Mouse (Mus musculus): ENCODE measurements around the gene Fam19a1.

Gene Fam19a1

GRCm38 (mm10) chr6:96456266-96456665, 343.3 kb downstream of the Fam19a1 start:
- no peaks in the 10 kb centered on the region for H3K27me3 ChIP-seq (ENCODE audit: insufficient read depth, low read length)
- no peaks in the 10 kb centered on the region for H3K36me3 ChIP-seq (ENCODE audit: insufficient read depth, low read length)
- peaks cover 4% of the 10 kb centered on the region; the same call in 1 of the 2 replicates for H3K9me3 ChIP-seq (ENCODE audit: low read length)
- peaks cover 40% of the 10 kb centered on the region for H3K4me1 ChIP-seq (replicated peaks; ENCODE audit: low read depth, low read length)
- TF ChIP-seq NANOG (IDR thresholded peaks at IDR 0.05; ENCODE audit: borderline replicate concordance, low read length) (no peak), CTCF (conservative IDR thresholded peaks at IDR 0.05; ENCODE audit: low read length) (no peak), POU5F1 (IDR thresholded peaks at IDR 0.05; ENCODE audit: borderline replicate concordance, low read length) (no peak)
- H3K4me3 ChIP-seq (replicated peaks; ENCODE audit: low read length) = no peak overlapping the region

GRCm38 (mm10) chr6:96457590-96458259, 344.8 kb downstream of the Fam19a1 start:
- Histone ChIP-seq H3K36me3 (ENCODE audit: insufficient read depth, low read length) (no peaks in the 10 kb centered on the region), H3K27me3 (ENCODE audit: insufficient read depth, low read length) (no peaks in the 10 kb centered on the region), H3K4me3 (replicated peaks; ENCODE audit: low read length) (no peak overlapping the region), H3K9me3 (ENCODE audit: low read length) (peaks cover 4% of the 10 kb centered on the region; the same call in 1 of the 2 replicates), H3K4me1 (replicated peaks; ENCODE audit: low read depth, low read length) (peaks cover 40% of the 10 kb centered on the region)
- TF ChIP-seq POU5F1 (IDR thresholded peaks at IDR 0.05; ENCODE audit: borderline replicate concordance, low read length) = 0 out of 2 replicates have a peak, but pooled peaks have one; percentile 9
- TF ChIP-seq NANOG (IDR thresholded peaks at IDR 0.05; ENCODE audit: borderline replicate concordance, low read length) = no peak

GRCm38 (mm10) chr6:96459041-96459440, 346.1 kb downstream of the Fam19a1 start:
- no peak for TF ChIP-seq POU5F1 (IDR thresholded peaks at IDR 0.05; ENCODE audit: borderline replicate concordance, low read length)
- no peak for TF ChIP-seq NANOG (IDR thresholded peaks at IDR 0.05; ENCODE audit: borderline replicate concordance, low read length)
- TF ChIP-seq CTCF (conservative IDR thresholded peaks at IDR 0.05; ENCODE audit: low read length) = no peak
- peaks cover 4% of the 10 kb centered on the region; the same call in 1 of the 2 replicates for H3K9me3 ChIP-seq (ENCODE audit: low read length)
- no peaks in the 10 kb centered on the region for H3K27me3 ChIP-seq (ENCODE audit: insufficient read depth, low read length)
- H3K36me3 ChIP-seq (ENCODE audit: insufficient read depth, low read length) = no peaks in the 10 kb centered on the region
- peaks cover 40% of the 10 kb centered on the region for H3K4me1 ChIP-seq (replicated peaks; ENCODE audit: low read depth, low read length)
- H3K4me3 ChIP-seq (replicated peaks; ENCODE audit: low read length) = no peak overlapping the region

GRCm38 (mm10) chr6:96499464-96499863, 386.5 kb downstream of the Fam19a1 start:
- Histone ChIP-seq H3K4me3 (replicated peaks; ENCODE audit: low read length) (no peak overlapping the region), H3K27me3 (ENCODE audit: insufficient read depth, low read length) (no peaks in the 10 kb centered on the region), H3K4me1 (replicated peaks; ENCODE audit: low read depth, low read length) (no peaks in the 10 kb centered on the region), H3K36me3 (ENCODE audit: insufficient read depth, low read length) (no peaks in the 10 kb centered on the region), H3K9me3 (ENCODE audit: low read length) (no peaks in the 10 kb centered on the region)
- TF ChIP-seq CTCF (conservative IDR thresholded peaks at IDR 0.05; ENCODE audit: low read length) (no peak), NANOG (IDR thresholded peaks at IDR 0.05; ENCODE audit: borderline replicate concordance, low read length) (no peak), POU5F1 (IDR thresholded peaks at IDR 0.05; ENCODE audit: borderline replicate concordance, low read length) (no peak)

- Histone ChIP-seq H3K4me3 (replicated peaks; ENCODE audit: low read length) (no peak overlapping the region), H3K9me3 (ENCODE audit: low read length) (no peaks in the 10 kb centered on the region), H3K36me3 (ENCODE audit: insufficient read depth, low read length) (no peaks in the 10 kb centered on the region), H3K4me1 (replicated peaks; ENCODE audit: low read depth, low read length) (no peaks in the 10 kb centered on the region), H3K27me3 (ENCODE audit: insufficient read depth, low read length) (no peaks in the 10 kb centered on the region)
- TF ChIP-seq CTCF (conservative IDR thresholded peaks at IDR 0.05; ENCODE audit: low read length) (no peak), POU5F1 (IDR thresholded peaks at IDR 0.05; ENCODE audit: borderline replicate concordance, low read length) (no peak), NANOG (IDR thresholded peaks at IDR 0.05; ENCODE audit: borderline replicate concordance, low read length) (no peak)
These were observed 428.6 kb downstream of the Fam19a1 start for GRCm38 (mm10) chr6:96541600-96541999.

GRCm38 (mm10) chr6:96544832-96545231, 431.9 kb downstream of the Fam19a1 start:
- Histone ChIP-seq H3K4me1 (replicated peaks; ENCODE audit: low read depth, low read length) (no peaks in the 10 kb centered on the region), H3K4me3 (replicated peaks; ENCODE audit: low read length) (no peak overlapping the region), H3K36me3 (ENCODE audit: insufficient read depth, low read length) (no peaks in the 10 kb centered on the region), H3K27me3 (ENCODE audit: insufficient read depth, low read length) (no peaks in the 10 kb centered on the region), H3K9me3 (ENCODE audit: low read length) (no peaks in the 10 kb centered on the region)
- no peak for TF ChIP-seq NANOG (IDR thresholded peaks at IDR 0.05; ENCODE audit: borderline replicate concordance, low read length)
- TF ChIP-seq CTCF (conservative IDR thresholded peaks at IDR 0.05; ENCODE audit: low read length) = no peak
- TF ChIP-seq POU5F1 (IDR thresholded peaks at IDR 0.05; ENCODE audit: borderline replicate concordance, low read length) = no peak

- H3K27me3 ChIP-seq (ENCODE audit: insufficient read depth, low read length) = no peaks in the 10 kb centered on the region
- H3K36me3 ChIP-seq (ENCODE audit: insufficient read depth, low read length) = no peaks in the 10 kb centered on the region
- TF ChIP-seq CTCF (conservative IDR thresholded peaks at IDR 0.05; ENCODE audit: low read length) = no peak
- no peak for TF ChIP-seq POU5F1 (IDR thresholded peaks at IDR 0.05; ENCODE audit: borderline replicate concordance, low read length)
- no peak for TF ChIP-seq NANOG (IDR thresholded peaks at IDR 0.05; ENCODE audit: borderline replicate concordance, low read length)
- H3K9me3 ChIP-seq (ENCODE audit: low read length) = no peaks in the 10 kb centered on the region
- no peaks in the 10 kb centered on the region for H3K4me1 ChIP-seq (replicated peaks; ENCODE audit: low read depth, low read length)
- H3K4me3 ChIP-seq (replicated peaks; ENCODE audit: low read length) = no peak overlapping the region
These were observed 437.5 kb downstream of the Fam19a1 start for GRCm38 (mm10) chr6:96550431-96550830.

GRCm38 (mm10) chr6:96578649-96579048, 465.7 kb downstream of the Fam19a1 start:
- no peaks in the 10 kb centered on the region for H3K9me3 ChIP-seq (ENCODE audit: low read length)
- H3K36me3 ChIP-seq (ENCODE audit: insufficient read depth, low read length) = no peaks in the 10 kb centered on the region
- H3K4me1 ChIP-seq (replicated peaks; ENCODE audit: low read depth, low read length) = no peaks in the 10 kb centered on the region
- no peak overlapping the region for H3K4me3 ChIP-seq (replicated peaks; ENCODE audit: low read length)
- TF ChIP-seq CTCF (conservative IDR thresholded peaks at IDR 0.05; ENCODE audit: low read length) (no peak), POU5F1 (IDR thresholded peaks at IDR 0.05; ENCODE audit: borderline replicate concordance, low read length) (no peak), NANOG (IDR thresholded peaks at IDR 0.05; ENCODE audit: borderline replicate concordance, low read length) (no peak)
- H3K27me3 ChIP-seq (ENCODE audit: insufficient read depth, low read length) = no peaks in the 10 kb centered on the region

GRCm38 (mm10) chr6:96580726-96581125, 467.8 kb downstream of the Fam19a1 start:
- Histone ChIP-seq H3K9me3 (ENCODE audit: low read length) (no peaks in the 10 kb centered on the region), H3K27me3 (ENCODE audit: insufficient read depth, low read length) (no peaks in the 10 kb centered on the region), H3K4me1 (replicated peaks; ENCODE audit: low read depth, low read length) (no peaks in the 10 kb centered on the region), H3K4me3 (replicated peaks; ENCODE audit: low read length) (no peak overlapping the region), H3K36me3 (ENCODE audit: insufficient read depth, low read length) (no peaks in the 10 kb centered on the region)
- no peak for TF ChIP-seq NANOG (IDR thresholded peaks at IDR 0.05; ENCODE audit: borderline replicate concordance, low read length)
- TF ChIP-seq POU5F1 (IDR thresholded peaks at IDR 0.05; ENCODE audit: borderline replicate concordance, low read length) = no peak
- no peak for TF ChIP-seq CTCF (conservative IDR thresholded peaks at IDR 0.05; ENCODE audit: low read length)
